Mouse (Mus musculus) heart, embryonic 11.5 days (tissue): Measurements from ENCODE around the gene Nxn. TPM values are rescaled to one million over a fixed set of nuclear protein-coding genes. Genes with fewer than 3 reads are reported as not detected.
A peak's percentile ranks its signal among the peaks of the same experiment; 100 is the strongest.

Experiments used
- ATAC-seq: fragments of 200-750 bp; cut with Nextera tagmentation; replicated peaks from 2 replicates; pipeline ENCODE4 v1.8.0; 2017; ENCODE audit warnings: moderate library complexity; ENCODE audit not compliant: insufficient number of reproducible peaks, low FRiP score, low TSS enrichment
- H3K27ac ChIP-seq: fragments of 300-500 bp; sonication (generic); 2 replicates; pipeline ENCODE4 v1.5.1; 2014; ENCODE audit warnings: mild to moderate bottlenecking, low read depth, low read length
- H3K27me3 ChIP-seq: fragments of 300-500 bp; sonication (generic); 2 replicates; pipeline ENCODE4 v1.6.1; 2014; ENCODE audit warnings: mild to moderate bottlenecking, low read length, mixed read lengths; ENCODE audit not compliant: control insufficient read depth, insufficient read depth
- H3K36me3 ChIP-seq: fragments of 300-500 bp; sonication (generic); 2 replicates; pipeline ENCODE4 v1.6.1; 2014; ENCODE audit warnings: mild to moderate bottlenecking, low read length, moderate library complexity, mixed read lengths; ENCODE audit not compliant: control insufficient read depth, insufficient read depth
- H3K4me1 ChIP-seq: fragments of 300-500 bp; sonication (generic); 2 replicates; pipeline ENCODE4 v1.6.1; 2014; ENCODE audit warnings: low read length; ENCODE audit not compliant: control insufficient read depth, insufficient read depth
- H3K4me2 ChIP-seq: fragments of 300-500 bp; sonication (generic); 2 replicates; pipeline ENCODE4 v1.6.1; 2014; ENCODE audit warnings: mild to moderate bottlenecking, moderate library complexity
- H3K4me3 ChIP-seq: fragments of 300-500 bp; sonication (generic); 2 replicates; pipeline ENCODE4 v1.5.1; 2014; ENCODE audit warnings: low read depth, low read length
- H3K9ac ChIP-seq: fragments of 300-500 bp; sonication (generic); 2 replicates; pipeline ENCODE4 v1.6.1; 2014; ENCODE audit warnings: mild to moderate bottlenecking, low read depth, low read length, moderate library complexity
- H3K9me3 ChIP-seq: fragments of 300-500 bp; sonication (generic); replicated peaks from 2 replicates; pipeline ENCODE4 v1.6.1; 2016; ENCODE audit warnings: low read length; ENCODE audit not compliant: control insufficient read depth
- WGBS: fragments of 180-500 bp; shearing (Covaris S2); extraction: QIAGEN DNeasy Blood & Tissue Kit; methylation state at CpG from one replicate; pipeline ENCODE4 v1.1.7; 2014; ENCODE audit not compliant: insufficient replicate concordance; 5-methylcytosine and 5-hydroxymethylcytosine counted together
- polyA plus RNA-seq: library from polyadenylated mRNA; unstranded; fragments of >200 nt; fragmentation: Nextera tagmentation; extraction: Ambion mirVana; gene quantifications from 2 replicates; pipeline ENCODE4 v1.2.1, GENCODE M21; 2014

Nxn gene
- polyA plus RNA-seq, 1 experiment from 2014 or later, result 21.6 TPM

- Histone ChIP-seq H3K4me3 (no peak overlapping the region), H3K9me3 (no peaks in the 10 kb centered on the region), H3K4me2 (peak overlapping the region; percentile 31), H3K36me3 (no peaks in the 10 kb centered on the region), H3K9ac (no peak overlapping the region), H3K27ac (peak overlapping the region; percentile 46; the same call in 1 of the 2 replicates), H3K27me3 (no peaks in the 10 kb centered on the region), H3K4me1 (peaks cover 25% of the 10 kb centered on the region)
- ATAC-seq, result no peak; the same call in 1 of the 2 replicates
- 17% methylated on average over 2 of the region's 2 CpGs for WGBS
Observed at GRCm38 (mm10) chr11:76328522-76329290, 70.2 kb downstream of the Nxn start.

- Histone ChIP-seq H3K9ac (no peak overlapping the region), H3K27ac (peak overlapping the region; percentile 46; the same call in 1 of the 2 replicates), H3K4me2 (peak overlapping the region; percentile 31), H3K4me3 (no peak overlapping the region), H3K27me3 (no peaks in the 10 kb centered on the region), H3K36me3 (no peaks in the 10 kb centered on the region), H3K9me3 (no peaks in the 10 kb centered on the region), H3K4me1 (peaks cover 27% of the 10 kb centered on the region)
- 23% methylated on average over 11 of the region's 11 CpGs for WGBS
- ATAC-seq, result no peak
Observed at GRCm38 (mm10) chr11:76328084-76328483, 70.9 kb downstream of the Nxn start.

GRCm38 (mm10) chr11:76326672-76327071 lies 72.3 kb downstream of the Nxn start:
- H3K9ac ChIP-seq, result no peak overlapping the region
- H3K27ac ChIP-seq, result no peak overlapping the region
- peaks cover 33% of the 10 kb centered on the region for H3K4me1 ChIP-seq

GRCm38 (mm10) chr11:76326051-76326450 lies 72.9 kb downstream of the Nxn start:
- Histone ChIP-seq H3K4me3 (no peak overlapping the region), H3K4me1 (peaks cover 34% of the 10 kb centered on the region), H3K27ac (no peak overlapping the region), H3K9me3 (no peaks in the 10 kb centered on the region), H3K27me3 (no peaks in the 10 kb centered on the region), H3K36me3 (no peaks in the 10 kb centered on the region), H3K4me2 (no peak overlapping the region), H3K9ac (no peak overlapping the region)
- 75% methylated on average over 2 of the region's 2 CpGs for WGBS
- ATAC-seq, result no peak

More at GRCm38 (mm10) chr11:76326672-76327071, 72.3 kb downstream of the Nxn start:
- no peaks in the 10 kb centered on the region for H3K27me3 ChIP-seq
- WGBS, result 79% methylated on average over 6 of the region's 6 CpGs
- H3K9me3 ChIP-seq, result no peaks in the 10 kb centered on the region
- no peaks in the 10 kb centered on the region for H3K36me3 ChIP-seq
- no peak overlapping the region for H3K4me3 ChIP-seq
- ATAC-seq, result no peak
- no peak overlapping the region for H3K4me2 ChIP-seq

GRCm38 (mm10) chr11:76324801-76325200 lies 74.1 kb downstream of the Nxn start:
- Histone ChIP-seq H3K27ac (no peak overlapping the region), H3K9ac (no peak overlapping the region), H3K4me1 (peaks cover 34% of the 10 kb centered on the region), H3K9me3 (no peaks in the 10 kb centered on the region), H3K4me2 (no peak overlapping the region), H3K4me3 (no peak overlapping the region), H3K36me3 (no peaks in the 10 kb centered on the region), H3K27me3 (no peaks in the 10 kb centered on the region)
- no peak for ATAC-seq
- 72% methylated on average over 9 of the region's 9 CpGs for WGBS

- Histone ChIP-seq H3K27ac (no peak overlapping the region), H3K36me3 (no peaks in the 10 kb centered on the region), H3K4me3 (no peak overlapping the region), H3K4me1 (peaks cover 39% of the 10 kb centered on the region), H3K9me3 (no peaks in the 10 kb centered on the region), H3K9ac (no peak overlapping the region), H3K4me2 (no peak overlapping the region), H3K27me3 (no peaks in the 10 kb centered on the region)
- ATAC-seq, result no peak
- 62% methylated on average over 9 of the region's 9 CpGs for WGBS
Observed at GRCm38 (mm10) chr11:76324207-76324606, 74.7 kb downstream of the Nxn start.

- Histone ChIP-seq H3K9me3 (no peaks in the 10 kb centered on the region), H3K4me3 (no peak overlapping the region), H3K27ac (no peak overlapping the region), H3K4me2 (no peak overlapping the region), H3K4me1 (peaks cover 31% of the 10 kb centered on the region), H3K27me3 (no peaks in the 10 kb centered on the region), H3K36me3 (no peaks in the 10 kb centered on the region), H3K9ac (no peak overlapping the region)
- WGBS, result 67% methylated on average over 5 of the region's 5 CpGs
- no peak for ATAC-seq
Observed at GRCm38 (mm10) chr11:76322939-76323338, 76.0 kb downstream of the Nxn start.

- H3K4me3 ChIP-seq, result no peak overlapping the region
- H3K27ac ChIP-seq, result peak overlapping the region; percentile 46
- no peak overlapping the region for H3K4me2 ChIP-seq
- no peak overlapping the region for H3K9ac ChIP-seq
- H3K4me1 ChIP-seq, result peaks cover 23% of the 10 kb centered on the region
- ATAC-seq, result no peak
- no peaks in the 10 kb centered on the region for H3K9me3 ChIP-seq
- no peaks in the 10 kb centered on the region for H3K36me3 ChIP-seq
- WGBS, result 85% methylated on average over 1 of the region's 1 CpGs
- no peaks in the 10 kb centered on the region for H3K27me3 ChIP-seq
Observed at GRCm38 (mm10) chr11:76322081-76322480, 76.9 kb downstream of the Nxn start.

- no peak overlapping the region for H3K9ac ChIP-seq
- H3K36me3 ChIP-seq, result no peaks in the 10 kb centered on the region
- WGBS, result 88% methylated on average over 9 of the region's 9 CpGs
- no peaks in the 10 kb centered on the region for H3K27me3 ChIP-seq
- H3K4me1 ChIP-seq, result peaks cover 23% of the 10 kb centered on the region
- ATAC-seq, result no peak
- no peak overlapping the region for H3K4me2 ChIP-seq
- H3K9me3 ChIP-seq, result no peaks in the 10 kb centered on the region
- H3K27ac ChIP-seq, result no peak overlapping the region
- H3K4me3 ChIP-seq, result no peak overlapping the region
Observed at GRCm38 (mm10) chr11:76320475-76320874, 78.5 kb downstream of the Nxn start.
